Mouse (Mus musculus) splenic B cell, adult 2 months (primary cell): Measurements from ENCODE around the gene Zfp663.

ENCODE experiments used
- DNase-seq: peaks from one replicate; pipeline ENCODE4 v3.0.0-alpha.2; 2011; ENCODE audit warnings: low read depth, low spot score
- H3K27me3 ChIP-seq: 2 replicates; pipeline ENCODE4 v1.6.1; 2012; ENCODE audit warnings: mild to moderate bottlenecking, low read length, moderate library complexity, mixed read lengths; ENCODE audit not compliant: control insufficient read depth, poor library complexity, insufficient read depth, severe bottlenecking
- H3K36me3 ChIP-seq: 2 replicates; pipeline ENCODE4 v1.6.1; 2012; ENCODE audit warnings: mild to moderate bottlenecking, low read length, moderate library complexity, mixed read lengths; ENCODE audit not compliant: control insufficient read depth, poor library complexity, insufficient read depth, severe bottlenecking

Zfp663 gene

GRCm38 (mm10) chr2:165389299-165389952 is 20.9 kb upstream of the Zfp663 start:
- no peak for DNase-seq
- H3K27me3 ChIP-seq: no peaks in the 10 kb centered on the region
- H3K36me3 ChIP-seq: no peaks in the 10 kb centered on the region

GRCm38 (mm10) chr2:165387844-165388495 is 19.4 kb upstream of the Zfp663 start, which contains the start of gene Zfp334:
Gene Zfp334, minus strand, starts transcription at chr2:165388259.
- H3K36me3 ChIP-seq: no peaks in the 10 kb centered on the region
- DNase-seq: no peak
- H3K27me3 ChIP-seq: no peaks in the 10 kb centered on the region

GRCm38 (mm10) chr2:165387370-165387769 is 18.8 kb upstream of the Zfp663 start:
- no peaks in the 10 kb centered on the region for H3K27me3 ChIP-seq
- H3K36me3 ChIP-seq: no peaks in the 10 kb centered on the region
- no peak for DNase-seq

GRCm38 (mm10) chr2:165380050-165380449 is 11.5 kb upstream of the Zfp663 start:
- Histone ChIP-seq H3K27me3 (no peaks in the 10 kb centered on the region), H3K36me3 (no peaks in the 10 kb centered on the region)
- no peak for DNase-seq

- no peaks in the 10 kb centered on the region for H3K36me3 ChIP-seq
- H3K27me3 ChIP-seq: no peaks in the 10 kb centered on the region
- no peak for DNase-seq
These were observed 7.5 kb upstream of the Zfp663 start for GRCm38 (mm10) chr2:165376001-165376400.

GRCm38 (mm10) chr2:165375478-165375877 is 6.9 kb upstream of the Zfp663 start:
- DNase-seq: no peak
- Histone ChIP-seq H3K36me3 (no peaks in the 10 kb centered on the region), H3K27me3 (no peaks in the 10 kb centered on the region)

GRCm38 (mm10) chr2:165371066-165371465 is 2.5 kb upstream of the Zfp663 start:
- no peak for DNase-seq
- Histone ChIP-seq H3K36me3 (no peaks in the 10 kb centered on the region), H3K27me3 (no peaks in the 10 kb centered on the region)

- no peaks in the 10 kb centered on the region for H3K27me3 ChIP-seq
- DNase-seq: no peak
- no peaks in the 10 kb centered on the region for H3K36me3 ChIP-seq
These were observed 1.8 kb upstream of the Zfp663 start for GRCm38 (mm10) chr2:165370348-165370747.

GRCm38 (mm10) chr2:165367868-165368439 is 575 bp downstream of the Zfp663 start:
- Histone ChIP-seq H3K36me3 (no peaks in the 10 kb centered on the region), H3K27me3 (no peaks in the 10 kb centered on the region)
- DNase-seq: no peak

GRCm38 (mm10) chr2:165367047-165367520 is 1.4 kb downstream of the Zfp663 start:
- DNase-seq: peak; percentile 21

GRCm38 (mm10) chr2:165364334-165365091 is 4.0 kb downstream of the Zfp663 start:
- peak; percentile 59 for DNase-seq

More at GRCm38 (mm10) chr2:165367047-165367520, 1.4 kb downstream of the Zfp663 start:
- no peaks in the 10 kb centered on the region for H3K27me3 ChIP-seq
- H3K36me3 ChIP-seq: no peaks in the 10 kb centered on the region

GRCm38 (mm10) chr2:165363282-165363681 is 5.2 kb downstream of the Zfp663 start:
- DNase-seq: no peak

More at GRCm38 (mm10) chr2:165364334-165365091, 4.0 kb downstream of the Zfp663 start:
- Histone ChIP-seq H3K27me3 (no peaks in the 10 kb centered on the region), H3K36me3 (no peaks in the 10 kb centered on the region)

GRCm38 (mm10) chr2:165360861-165361260 is 7.7 kb downstream of the Zfp663 start:
- no peaks in the 10 kb centered on the region for H3K27me3 ChIP-seq
- peak; percentile 61 for DNase-seq
- H3K36me3 ChIP-seq: no peaks in the 10 kb centered on the region

More at GRCm38 (mm10) chr2:165363282-165363681, 5.2 kb downstream of the Zfp663 start:
- H3K27me3 ChIP-seq: no peaks in the 10 kb centered on the region
- H3K36me3 ChIP-seq: no peaks in the 10 kb centered on the region

GRCm38 (mm10) chr2:165351828-165352513 is 16.6 kb downstream of the Zfp663 start:
- no peaks in the 10 kb centered on the region for H3K36me3 ChIP-seq
- H3K27me3 ChIP-seq: no peaks in the 10 kb centered on the region; the same call in 1 of the 2 replicates
- DNase-seq: no peak
